Mouse (Mus musculus): ENCODE data around the gene Elfn1. TPM values are rescaled to one million over a fixed set of nuclear protein-coding genes. Genes with fewer than 3 reads are reported as not detected.

Elfn1 gene
- polyA plus RNA-seq, 1 experiment from 2014 or later = 3.0 TPM

- DNase-seq = no peak
- H3K4me2 ChIP-seq (ENCODE audit: low read length) = no peak overlapping the region
- no peak for ATAC-seq (ENCODE audit: low FRiP score, low TSS enrichment)
- no peaks in the 10 kb centered on the region for H3K27me3 ChIP-seq (ENCODE audit: control insufficient read depth, insufficient read depth, low read length)
- no peaks in the 10 kb centered on the region for H3K9me3 ChIP-seq (ENCODE audit: control insufficient read depth, low read length)
- H3K9ac ChIP-seq (replicated peaks; ENCODE audit: low read length) = no peak overlapping the region
- H3K4me3 ChIP-seq (replicated peaks; ENCODE audit: low read depth, low read length) = no peak overlapping the region
- no peaks in the 10 kb centered on the region for H3K36me3 ChIP-seq (ENCODE audit: control insufficient read depth, insufficient read depth, low read length)
- H3K4me1 ChIP-seq (ENCODE audit: control insufficient read depth, insufficient read depth, low read length) = peaks cover 4% of the 10 kb centered on the region
- H3K27ac ChIP-seq (replicated peaks; ENCODE audit: low read depth, low read length) = no peak overlapping the region
- WGBS = 80% methylated on average over 12 of the region's 12 CpGs
Observed at GRCm38 (mm10) chr5:139945715-139946364, 38.1 kb downstream of the Elfn1 start.

- Histone ChIP-seq H3K36me3 (ENCODE audit: control insufficient read depth, insufficient read depth, low read length) (no peaks in the 10 kb centered on the region), H3K4me3 (replicated peaks; ENCODE audit: low read depth, low read length) (no peak overlapping the region), H3K9ac (replicated peaks; ENCODE audit: low read length) (no peak overlapping the region), H3K4me2 (ENCODE audit: low read length) (no peak overlapping the region), H3K9me3 (ENCODE audit: control insufficient read depth, low read length) (no peaks in the 10 kb centered on the region), H3K27ac (replicated peaks; ENCODE audit: low read depth, low read length) (no peak overlapping the region), H3K4me1 (ENCODE audit: control insufficient read depth, insufficient read depth, low read length) (peaks cover 4% of the 10 kb centered on the region), H3K27me3 (ENCODE audit: control insufficient read depth, insufficient read depth, low read length) (no peaks in the 10 kb centered on the region)
- no peak for DNase-seq
- ATAC-seq (ENCODE audit: low FRiP score, low TSS enrichment) = no peak
- 91% methylated on average over 5 of the region's 5 CpGs for WGBS
Observed at GRCm38 (mm10) chr5:139947446-139947845, 39.7 kb downstream of the Elfn1 start.

GRCm38 (mm10) chr5:139948552-139948951 is 40.8 kb downstream of the Elfn1 start:
- Histone ChIP-seq H3K4me2 (ENCODE audit: low read length) (no peak overlapping the region), H3K4me3 (replicated peaks; ENCODE audit: low read depth, low read length) (no peak overlapping the region), H3K9ac (replicated peaks; ENCODE audit: low read length) (no peak overlapping the region), H3K4me1 (ENCODE audit: control insufficient read depth, insufficient read depth, low read length) (peaks cover 4% of the 10 kb centered on the region), H3K27me3 (ENCODE audit: control insufficient read depth, insufficient read depth, low read length) (no peaks in the 10 kb centered on the region), H3K27ac (replicated peaks; ENCODE audit: low read depth, low read length) (no peak overlapping the region), H3K9me3 (ENCODE audit: control insufficient read depth, low read length) (no peaks in the 10 kb centered on the region), H3K36me3 (ENCODE audit: control insufficient read depth, insufficient read depth, low read length) (no peaks in the 10 kb centered on the region)
- ATAC-seq (ENCODE audit: low FRiP score, low TSS enrichment) (no peak), DNase-seq (no peak)
- WGBS = 80% methylated on average over 4 of the region's 4 CpGs

GRCm38 (mm10) chr5:139949363-139949762 is 41.6 kb downstream of the Elfn1 start:
- no peak overlapping the region for H3K4me3 ChIP-seq (replicated peaks; ENCODE audit: low read depth, low read length)
- no peaks in the 10 kb centered on the region for H3K27me3 ChIP-seq (ENCODE audit: control insufficient read depth, insufficient read depth, low read length)
- DNase-seq (peak; percentile 55), ATAC-seq (ENCODE audit: low FRiP score, low TSS enrichment) (no peak)
- no peak overlapping the region for H3K4me2 ChIP-seq (ENCODE audit: low read length)
- no peaks in the 10 kb centered on the region for H3K9me3 ChIP-seq (ENCODE audit: control insufficient read depth, low read length)
- no peaks in the 10 kb centered on the region for H3K36me3 ChIP-seq (ENCODE audit: control insufficient read depth, insufficient read depth, low read length)
- WGBS = 37% methylated on average over 8 of the region's 8 CpGs
- H3K4me1 ChIP-seq (ENCODE audit: control insufficient read depth, insufficient read depth, low read length) = peaks cover 4% of the 10 kb centered on the region
- 0 out of 2 replicates have a peak overlapping the region, but pooled peaks have one; percentile 41 for H3K27ac ChIP-seq (replicated peaks; ENCODE audit: low read depth, low read length)
- no peak overlapping the region for H3K9ac ChIP-seq (replicated peaks; ENCODE audit: low read length)

GRCm38 (mm10) chr5:139949975-139950578 is 42.3 kb downstream of the Elfn1 start:
- Histone ChIP-seq H3K4me2 (ENCODE audit: low read length) (no peak overlapping the region), H3K27me3 (ENCODE audit: control insufficient read depth, insufficient read depth, low read length) (no peaks in the 10 kb centered on the region), H3K36me3 (ENCODE audit: control insufficient read depth, insufficient read depth, low read length) (no peaks in the 10 kb centered on the region), H3K9me3 (ENCODE audit: control insufficient read depth, low read length) (no peaks in the 10 kb centered on the region), H3K4me3 (replicated peaks; ENCODE audit: low read depth, low read length) (no peak overlapping the region), H3K27ac (replicated peaks; ENCODE audit: low read depth, low read length) (0 out of 2 replicates have a peak overlapping the region, but pooled peaks have one; percentile 41), H3K9ac (replicated peaks; ENCODE audit: low read length) (no peak overlapping the region), H3K4me1 (ENCODE audit: control insufficient read depth, insufficient read depth, low read length) (peaks cover 4% of the 10 kb centered on the region)
- no peak for ATAC-seq (ENCODE audit: low FRiP score, low TSS enrichment)
- DNase-seq = no peak
- WGBS = 57% methylated on average over 11 of the region's 11 CpGs

GRCm38 (mm10) chr5:139956859-139957258 is 49.1 kb downstream of the Elfn1 start:
- Histone ChIP-seq H3K36me3 (ENCODE audit: control insufficient read depth, insufficient read depth, low read length) (no peaks in the 10 kb centered on the region), H3K4me3 (replicated peaks; ENCODE audit: low read depth, low read length) (no peak overlapping the region), H3K27me3 (ENCODE audit: control insufficient read depth, insufficient read depth, low read length) (no peaks in the 10 kb centered on the region), H3K9me3 (ENCODE audit: control insufficient read depth, low read length) (no peaks in the 10 kb centered on the region), H3K4me2 (ENCODE audit: low read length) (no peak overlapping the region), H3K4me1 (ENCODE audit: control insufficient read depth, insufficient read depth, low read length) (no peaks in the 10 kb centered on the region), H3K9ac (replicated peaks; ENCODE audit: low read length) (no peak overlapping the region), H3K27ac (replicated peaks; ENCODE audit: low read depth, low read length) (0 out of 2 replicates have a peak overlapping the region, but pooled peaks have one; percentile 26)
- WGBS = 44% methylated on average over 10 of the region's 10 CpGs
- DNase-seq (peak; percentile 70), ATAC-seq (ENCODE audit: low FRiP score, low TSS enrichment) (peak; percentile 37; the same call in 1 of the 2 replicates)

GRCm38 (mm10) chr5:139959741-139960140 is 52.0 kb downstream of the Elfn1 start:
- H3K4me1 ChIP-seq (ENCODE audit: control insufficient read depth, insufficient read depth, low read length) = no peaks in the 10 kb centered on the region
- H3K27ac ChIP-seq (replicated peaks; ENCODE audit: low read depth, low read length) = no peak overlapping the region
- no peaks in the 10 kb centered on the region for H3K9me3 ChIP-seq (ENCODE audit: control insufficient read depth, low read length)
- ATAC-seq (ENCODE audit: low FRiP score, low TSS enrichment) = no peak
- no peaks in the 10 kb centered on the region for H3K36me3 ChIP-seq (ENCODE audit: control insufficient read depth, insufficient read depth, low read length)
- DNase-seq = no peak
- no peaks in the 10 kb centered on the region for H3K27me3 ChIP-seq (ENCODE audit: control insufficient read depth, insufficient read depth, low read length)
- 91% methylated on average over 4 of the region's 4 CpGs for WGBS
- H3K4me3 ChIP-seq (replicated peaks; ENCODE audit: low read depth, low read length) = no peak overlapping the region
- H3K9ac ChIP-seq (replicated peaks; ENCODE audit: low read length) = no peak overlapping the region
- no peak overlapping the region for H3K4me2 ChIP-seq (ENCODE audit: low read length)

GRCm38 (mm10) chr5:139964391-139964790 is 56.6 kb downstream of the Elfn1 start:
- Histone ChIP-seq H3K27me3 (ENCODE audit: control insufficient read depth, insufficient read depth, low read length) (no peaks in the 10 kb centered on the region), H3K36me3 (ENCODE audit: control insufficient read depth, insufficient read depth, low read length) (no peaks in the 10 kb centered on the region), H3K9me3 (ENCODE audit: control insufficient read depth, low read length) (no peaks in the 10 kb centered on the region), H3K4me2 (ENCODE audit: low read length) (no peak overlapping the region), H3K4me3 (replicated peaks; ENCODE audit: low read depth, low read length) (no peak overlapping the region), H3K27ac (replicated peaks; ENCODE audit: low read depth, low read length) (no peak overlapping the region), H3K9ac (replicated peaks; ENCODE audit: low read length) (no peak overlapping the region), H3K4me1 (ENCODE audit: control insufficient read depth, insufficient read depth, low read length) (no peaks in the 10 kb centered on the region)
- ATAC-seq (ENCODE audit: low FRiP score, low TSS enrichment) (no peak), DNase-seq (no peak)
- WGBS = 76% methylated on average over 5 of the region's 5 CpGs

- Histone ChIP-seq H3K27ac (replicated peaks; ENCODE audit: low read depth, low read length) (no peak overlapping the region), H3K27me3 (ENCODE audit: control insufficient read depth, insufficient read depth, low read length) (no peaks in the 10 kb centered on the region), H3K9ac (replicated peaks; ENCODE audit: low read length) (no peak overlapping the region), H3K9me3 (ENCODE audit: control insufficient read depth, low read length) (no peaks in the 10 kb centered on the region), H3K4me3 (replicated peaks; ENCODE audit: low read depth, low read length) (no peak overlapping the region), H3K4me1 (ENCODE audit: control insufficient read depth, insufficient read depth, low read length) (no peaks in the 10 kb centered on the region), H3K36me3 (ENCODE audit: control insufficient read depth, insufficient read depth, low read length) (no peaks in the 10 kb centered on the region), H3K4me2 (ENCODE audit: low read length) (no peak overlapping the region)
- DNase-seq = no peak
- 90% methylated on average over 14 of the region's 14 CpGs for WGBS
- no peak for ATAC-seq (ENCODE audit: low FRiP score, low TSS enrichment)
Observed at GRCm38 (mm10) chr5:139965596-139965995, 57.9 kb downstream of the Elfn1 start.
